Mouse (Mus musculus): Measurements from ENCODE around the gene Angptl1. TPM values are rescaled to one million over a fixed set of nuclear protein-coding genes. Genes with fewer than 3 reads are reported as not detected.

Gene Angptl1
- polyA plus RNA-seq (2014; fragmentation: Nextera tagmentation; extraction: Ambion mirVana) = 1.4 and 1.5 TPM in 2 replicates

DNA sequence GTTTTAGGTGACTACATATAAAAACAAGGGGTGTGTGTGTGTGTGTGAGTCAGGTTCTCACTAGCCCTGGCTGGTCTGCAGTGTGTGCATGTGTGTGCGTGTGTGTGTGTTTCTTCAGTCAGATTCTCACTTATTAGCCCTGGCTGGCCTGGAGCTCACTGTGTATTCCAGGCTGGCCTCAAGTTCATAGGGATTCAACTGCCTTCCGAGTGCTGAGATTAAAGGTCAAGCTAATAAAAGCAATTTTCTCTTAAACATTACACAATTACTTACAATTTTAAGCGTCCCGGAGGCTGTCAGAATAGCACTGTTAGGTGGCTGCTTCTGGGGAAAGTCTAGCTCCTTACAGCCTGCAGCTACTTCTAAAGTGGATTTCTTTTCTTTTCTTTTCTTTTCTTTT is at the start of gene Angptl1:
Angptl1 (plus strand) TSS at position 386 of the 400 bp plus-strand sequence.
- no peaks in the 10 kb centered on the region for H3K36me3 ChIP-seq (ENCODE audit: control insufficient read depth, insufficient read depth, low read length)
- H3K9ac ChIP-seq (ENCODE audit: low read depth, low read length) = no peak within 1 kb of the TSS

GRCm38 (mm10) chr1:156789844-156790490 is 48.4 kb upstream of the Angptl1 start:
- no peak overlapping the region for H3K27ac ChIP-seq (ENCODE audit: low read depth, low read length)
- no peak overlapping the region for H3K9ac ChIP-seq (ENCODE audit: low read depth, low read length)
- no peaks in the 10 kb centered on the region for H3K9me3 ChIP-seq (ENCODE audit: control insufficient read depth, low read length)
- no peaks in the 10 kb centered on the region for H3K27me3 ChIP-seq (ENCODE audit: control insufficient read depth, insufficient read depth, low read length)
- WGBS = 37% methylated on average over 5 of the region's 5 CpGs
- no peak for ATAC-seq (ENCODE audit: low FRiP score, low TSS enrichment)
- H3K4me1 ChIP-seq (ENCODE audit: control insufficient read depth, insufficient read depth, low read length) = no peaks in the 10 kb centered on the region
- H3K36me3 ChIP-seq (ENCODE audit: control insufficient read depth, insufficient read depth, low read length) = no peaks in the 10 kb centered on the region
- no peak overlapping the region for H3K4me3 ChIP-seq (ENCODE audit: low read length)
- H3K4me2 ChIP-seq (replicated peaks; ENCODE audit: low read depth, low read length) = no peak overlapping the region

More for the DNA sequence above, at the start of gene Angptl1:
- H3K4me2 ChIP-seq (replicated peaks; ENCODE audit: low read depth, low read length) = peak within 1 kb of the TSS; percentile 27; the same call in 1 of the 2 replicates
- H3K27me3 ChIP-seq (ENCODE audit: control insufficient read depth, insufficient read depth, low read length) = no peaks in the 10 kb centered on the region
- no peaks in the 10 kb centered on the region for H3K9me3 ChIP-seq (ENCODE audit: control insufficient read depth, low read length)
- ATAC-seq (ENCODE audit: low FRiP score, low TSS enrichment) = no peak
- 47% methylated on average over 4 of the region's 4 CpGs for WGBS
- no peak within 1 kb of the TSS; the same call in 1 of the 2 replicates for H3K4me3 ChIP-seq (ENCODE audit: low read length)
- peaks cover 16% of the 10 kb centered on the region for H3K4me1 ChIP-seq (ENCODE audit: control insufficient read depth, insufficient read depth, low read length)
- no peak within 1 kb of the TSS for H3K27ac ChIP-seq (ENCODE audit: low read depth, low read length)

GRCm38 (mm10) chr1:156796251-156796650 is 42.1 kb upstream of the Angptl1 start:
- ATAC-seq (ENCODE audit: low FRiP score, low TSS enrichment) = peak; percentile 43; the same call in 1 of the 2 replicates
- no peaks in the 10 kb centered on the region for H3K9me3 ChIP-seq (ENCODE audit: control insufficient read depth, low read length)
- peaks cover 7% of the 10 kb centered on the region; the same call in 1 of the 2 replicates for H3K4me1 ChIP-seq (ENCODE audit: control insufficient read depth, insufficient read depth, low read length)
- no peak overlapping the region for H3K9ac ChIP-seq (ENCODE audit: low read depth, low read length)
- H3K4me2 ChIP-seq (replicated peaks; ENCODE audit: low read depth, low read length) = no peak overlapping the region
- WGBS = 20% methylated on average over 9 of the region's 9 CpGs
- H3K4me3 ChIP-seq (ENCODE audit: low read length) = no peak overlapping the region
- no peak overlapping the region for H3K27ac ChIP-seq (ENCODE audit: low read depth, low read length)
- no peaks in the 10 kb centered on the region for H3K36me3 ChIP-seq (ENCODE audit: control insufficient read depth, insufficient read depth, low read length)
- H3K27me3 ChIP-seq (ENCODE audit: control insufficient read depth, insufficient read depth, low read length) = no peaks in the 10 kb centered on the region

DNA sequence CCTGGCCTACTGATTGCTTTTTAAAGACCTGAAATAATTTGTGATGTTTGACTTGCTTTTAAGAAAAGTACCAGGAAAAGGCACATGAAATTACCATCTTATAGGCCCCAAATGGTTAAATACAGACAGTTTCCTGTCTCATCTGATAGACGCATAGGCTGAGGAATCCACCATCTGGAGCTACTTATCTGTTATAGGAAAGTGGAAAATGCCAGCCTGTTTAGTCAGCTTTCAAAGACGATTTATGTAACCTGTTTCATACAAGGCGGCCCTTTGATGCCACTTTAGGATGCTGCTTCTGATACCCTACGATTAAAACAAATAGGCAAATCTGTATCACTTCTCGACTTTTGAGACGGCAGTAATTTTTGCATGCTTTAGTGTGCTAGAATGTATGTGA is 37.1 kb upstream of the Angptl1 start:
- Histone ChIP-seq H3K4me2 (replicated peaks; ENCODE audit: low read depth, low read length) (no peak overlapping the region), H3K4me1 (ENCODE audit: control insufficient read depth, insufficient read depth, low read length) (peaks cover 2% of the 10 kb centered on the region; the same call in 1 of the 2 replicates), H3K36me3 (ENCODE audit: control insufficient read depth, insufficient read depth, low read length) (no peaks in the 10 kb centered on the region), H3K9me3 (ENCODE audit: control insufficient read depth, low read length) (no peaks in the 10 kb centered on the region), H3K27me3 (ENCODE audit: control insufficient read depth, insufficient read depth, low read length) (no peaks in the 10 kb centered on the region), H3K4me3 (ENCODE audit: low read length) (no peak overlapping the region), H3K9ac (ENCODE audit: low read depth, low read length) (no peak overlapping the region), H3K27ac (ENCODE audit: low read depth, low read length) (no peak overlapping the region)
- 85% methylated on average over 6 of the region's 6 CpGs for WGBS
- ATAC-seq (ENCODE audit: low FRiP score, low TSS enrichment) = no peak

GRCm38 (mm10) chr1:156808332-156808731 is 30.0 kb upstream of the Angptl1 start:
- ATAC-seq (ENCODE audit: low FRiP score, low TSS enrichment) = no peak; the same call in 1 of the 2 replicates
- Histone ChIP-seq H3K27me3 (ENCODE audit: control insufficient read depth, insufficient read depth, low read length) (no peaks in the 10 kb centered on the region), H3K4me1 (ENCODE audit: control insufficient read depth, insufficient read depth, low read length) (0 out of 2 replicates have a peak, but pooled peaks cover 2% of the 10 kb centered on the region), H3K4me2 (replicated peaks; ENCODE audit: low read depth, low read length) (no peak overlapping the region), H3K9ac (ENCODE audit: low read depth, low read length) (no peak overlapping the region), H3K36me3 (ENCODE audit: control insufficient read depth, insufficient read depth, low read length) (peaks cover 6% of the 10 kb centered on the region; the same call in 1 of the 2 replicates), H3K9me3 (ENCODE audit: control insufficient read depth, low read length) (no peaks in the 10 kb centered on the region), H3K4me3 (ENCODE audit: low read length) (no peak overlapping the region), H3K27ac (ENCODE audit: low read depth, low read length) (peak overlapping the region; percentile 70)
- WGBS = 65% methylated on average over 10 of the region's 10 CpGs

DNA sequence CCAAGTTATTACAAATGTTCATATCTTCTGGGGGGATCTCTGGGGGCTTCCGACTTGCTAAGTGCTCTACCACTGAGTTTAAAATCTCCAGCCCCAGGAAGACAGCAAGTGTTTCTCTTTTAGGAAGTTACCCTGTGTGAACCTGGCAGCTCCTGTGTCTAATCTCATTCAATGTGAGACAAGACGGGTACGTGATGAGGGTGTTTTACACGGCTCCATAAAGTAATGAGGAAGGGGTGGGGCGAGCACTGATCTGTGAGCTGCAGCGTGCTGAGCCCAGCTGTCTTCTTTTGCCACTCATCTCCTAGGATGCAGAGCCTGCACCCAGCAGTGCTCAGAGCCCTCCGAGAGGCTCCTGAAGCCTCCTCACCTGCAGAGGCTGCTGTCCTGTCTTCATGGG is 26.4 kb upstream of the Angptl1 start:
- 70% methylated on average over 7 of the region's 7 CpGs for WGBS
- ATAC-seq (ENCODE audit: low FRiP score, low TSS enrichment) = no peak
- Histone ChIP-seq H3K9ac (ENCODE audit: low read depth, low read length) (no peak overlapping the region), H3K36me3 (ENCODE audit: control insufficient read depth, insufficient read depth, low read length) (peaks cover 14% of the 10 kb centered on the region; the same call in 1 of the 2 replicates), H3K4me2 (replicated peaks; ENCODE audit: low read depth, low read length) (no peak overlapping the region), H3K4me1 (ENCODE audit: control insufficient read depth, insufficient read depth, low read length) (0 out of 2 replicates have a peak, but pooled peaks cover 2% of the 10 kb centered on the region), H3K27ac (ENCODE audit: low read depth, low read length) (no peak overlapping the region), H3K4me3 (ENCODE audit: low read length) (no peak overlapping the region), H3K9me3 (ENCODE audit: control insufficient read depth, low read length) (no peaks in the 10 kb centered on the region), H3K27me3 (ENCODE audit: control insufficient read depth, insufficient read depth, low read length) (no peaks in the 10 kb centered on the region)

DNA sequence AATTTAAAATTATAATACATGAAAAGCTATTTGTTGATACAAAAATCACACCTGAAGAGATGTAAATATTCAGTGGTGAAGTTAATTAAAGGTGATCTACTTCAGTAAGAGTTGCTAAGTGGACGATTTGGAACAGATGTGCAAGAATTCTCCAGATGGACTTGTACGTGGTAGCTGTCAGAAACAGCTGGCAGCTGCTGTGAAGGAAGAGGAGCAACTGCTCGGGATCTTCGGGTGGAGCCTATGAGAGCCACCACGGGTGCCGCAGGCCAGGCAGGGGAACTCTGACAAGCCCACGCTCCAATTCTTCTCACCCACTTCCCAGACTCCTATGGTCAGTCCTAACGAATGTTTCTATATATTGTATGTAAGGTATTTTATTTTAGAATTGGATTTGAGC is 25.6 kb upstream of the Angptl1 start:
- 0 out of 2 replicates have a peak, but pooled peaks cover 2% of the 10 kb centered on the region for H3K4me1 ChIP-seq (ENCODE audit: control insufficient read depth, insufficient read depth, low read length)
- no peaks in the 10 kb centered on the region for H3K9me3 ChIP-seq (ENCODE audit: control insufficient read depth, low read length)
- H3K27me3 ChIP-seq (ENCODE audit: control insufficient read depth, insufficient read depth, low read length) = no peaks in the 10 kb centered on the region
- no peak overlapping the region for H3K4me3 ChIP-seq (ENCODE audit: low read length)
- ATAC-seq (ENCODE audit: low FRiP score, low TSS enrichment) = no peak
- WGBS = 72% methylated on average over 8 of the region's 8 CpGs
- H3K27ac ChIP-seq (ENCODE audit: low read depth, low read length) = no peak overlapping the region
- peaks cover 21% of the 10 kb centered on the region; the same call in 1 of the 2 replicates for H3K36me3 ChIP-seq (ENCODE audit: control insufficient read depth, insufficient read depth, low read length)
- H3K9ac ChIP-seq (ENCODE audit: low read depth, low read length) = no peak overlapping the region
- no peak overlapping the region for H3K4me2 ChIP-seq (replicated peaks; ENCODE audit: low read depth, low read length)

GRCm38 (mm10) chr1:156813485-156813884 is 24.9 kb upstream of the Angptl1 start:
- H3K9me3 ChIP-seq (ENCODE audit: control insufficient read depth, low read length) = no peaks in the 10 kb centered on the region
- no peak for ATAC-seq (ENCODE audit: low FRiP score, low TSS enrichment)
- no peak overlapping the region for H3K27ac ChIP-seq (ENCODE audit: low read depth, low read length)
- H3K9ac ChIP-seq (ENCODE audit: low read depth, low read length) = no peak overlapping the region
- no peak overlapping the region for H3K4me3 ChIP-seq (ENCODE audit: low read length)
- peaks cover 22% of the 10 kb centered on the region; the same call in 1 of the 2 replicates for H3K36me3 ChIP-seq (ENCODE audit: control insufficient read depth, insufficient read depth, low read length)
- H3K27me3 ChIP-seq (ENCODE audit: control insufficient read depth, insufficient read depth, low read length) = no peaks in the 10 kb centered on the region
- 71% methylated on average over 6 of the region's 6 CpGs for WGBS
- H3K4me1 ChIP-seq (ENCODE audit: control insufficient read depth, insufficient read depth, low read length) = 0 out of 2 replicates have a peak, but pooled peaks cover 2% of the 10 kb centered on the region
- H3K4me2 ChIP-seq (replicated peaks; ENCODE audit: low read depth, low read length) = no peak overlapping the region

DNA sequence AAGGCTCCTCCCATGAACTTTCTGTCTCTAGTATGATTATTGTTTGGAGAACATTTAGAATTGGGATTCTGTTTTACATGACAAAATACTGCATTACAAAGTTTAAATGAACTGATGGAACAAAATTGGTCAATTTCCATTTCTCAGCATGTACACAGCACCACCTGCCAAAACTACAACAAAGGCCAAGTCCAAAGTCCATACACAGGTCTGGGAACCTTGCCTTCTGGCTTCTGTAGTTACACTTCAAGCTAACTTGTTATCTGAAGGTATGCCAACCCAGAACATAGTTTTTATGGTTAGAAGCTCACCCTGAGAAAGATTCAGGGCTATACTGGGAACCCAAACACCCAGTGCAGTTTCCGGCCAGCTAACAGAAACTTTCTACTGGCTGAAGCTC is 19.1 kb upstream of the Angptl1 start:
- ATAC-seq (ENCODE audit: low FRiP score, low TSS enrichment) = no peak
- H3K4me1 ChIP-seq (ENCODE audit: control insufficient read depth, insufficient read depth, low read length) = no peaks in the 10 kb centered on the region
- peaks cover 29% of the 10 kb centered on the region; the same call in 1 of the 2 replicates for H3K36me3 ChIP-seq (ENCODE audit: control insufficient read depth, insufficient read depth, low read length)
- no peaks in the 10 kb centered on the region for H3K27me3 ChIP-seq (ENCODE audit: control insufficient read depth, insufficient read depth, low read length)
- WGBS = 100% methylated on average over 1 of the region's 1 CpGs
- no peaks in the 10 kb centered on the region for H3K9me3 ChIP-seq (ENCODE audit: control insufficient read depth, low read length)
- H3K4me2 ChIP-seq (replicated peaks; ENCODE audit: low read depth, low read length) = no peak overlapping the region
- H3K27ac ChIP-seq (ENCODE audit: low read depth, low read length) = no peak overlapping the region
- no peak overlapping the region for H3K4me3 ChIP-seq (ENCODE audit: low read length)
- no peak overlapping the region for H3K9ac ChIP-seq (ENCODE audit: low read depth, low read length)
